Mouse (Mus musculus): ENCODE results near the gene Hoxa1.

DNA sequence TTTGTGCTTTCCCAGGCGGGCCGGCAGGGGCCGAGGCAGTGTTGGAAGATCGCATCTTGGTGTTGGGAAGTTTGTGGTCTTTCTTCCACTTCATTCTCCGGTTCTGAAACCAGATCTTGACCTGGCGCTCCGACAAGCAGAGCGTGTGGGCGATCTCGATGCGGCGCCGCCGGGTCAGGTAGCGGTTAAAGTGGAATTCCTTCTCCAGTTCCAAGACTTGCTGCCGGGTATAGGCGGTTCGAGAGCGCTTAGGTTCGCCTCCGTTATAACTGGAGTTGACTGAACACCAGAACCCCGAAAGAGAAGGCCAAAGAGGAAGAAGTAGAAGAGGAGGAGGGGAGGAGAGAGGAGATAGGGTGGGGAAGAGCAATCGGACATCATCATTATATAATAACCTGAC is 32.3 kb upstream of the Hoxa1 start:
- TF ChIP-seq CTCF (conservative IDR thresholded peaks at IDR 0.05 in 1 of 2, IDR thresholded peaks at IDR 0.05 in 1 of 2; ENCODE audit: low read depth in 2 of 2, low read length in 2 of 2) (no peak), MAX (IDR thresholded peaks at IDR 0.05; ENCODE audit: low read length) (no peak), POLR2A (IDR thresholded peaks at IDR 0.05; ENCODE audit: low read depth, low read length) (no peak), RCOR1 (conservative IDR thresholded peaks at IDR 0.05; ENCODE audit: low read depth, low read length) (no peak), USF2 (conservative IDR thresholded peaks at IDR 0.05; ENCODE audit: low read depth, low read length) (no peak), HCFC1 (IDR thresholded peaks at IDR 0.05; ENCODE audit: low read depth, low read length) (no peak), MAZ (IDR thresholded peaks at IDR 0.05; ENCODE audit: low read depth, low read length) (no peak), TBP (conservative IDR thresholded peaks at IDR 0.05; ENCODE audit: low read depth, low read length) (no peak)
